Mouse (Mus musculus) heart, adult 2 months (tissue): Measurements from ENCODE around the gene H2-Ob.

Experiments used
- CTCF ChIP-seq: fragments of 200-600 bp; IDR thresholded peaks from 2 replicates; pipeline ENCODE4 v1.8.1; 2022; ENCODE audit warnings: antibody characterized with exemption, mild to moderate bottlenecking, moderate library complexity
- EP300 ChIP-seq: fragments of 200-500 bp; IDR thresholded peaks from 2 replicates; pipeline ENCODE4 v1.6.1; 2011; ENCODE audit warnings: low read depth, low read length, control low read depth; ENCODE audit not compliant: insufficient read depth
- POLR2A ChIP-seq: fragments of 200-500 bp; IDR thresholded peaks from 2 replicates; pipeline ENCODE4 v1.6.1; 2011; ENCODE audit warnings: mild to moderate bottlenecking, low read depth, low read length, control low read depth; ENCODE audit not compliant: insufficient read depth

DNA sequence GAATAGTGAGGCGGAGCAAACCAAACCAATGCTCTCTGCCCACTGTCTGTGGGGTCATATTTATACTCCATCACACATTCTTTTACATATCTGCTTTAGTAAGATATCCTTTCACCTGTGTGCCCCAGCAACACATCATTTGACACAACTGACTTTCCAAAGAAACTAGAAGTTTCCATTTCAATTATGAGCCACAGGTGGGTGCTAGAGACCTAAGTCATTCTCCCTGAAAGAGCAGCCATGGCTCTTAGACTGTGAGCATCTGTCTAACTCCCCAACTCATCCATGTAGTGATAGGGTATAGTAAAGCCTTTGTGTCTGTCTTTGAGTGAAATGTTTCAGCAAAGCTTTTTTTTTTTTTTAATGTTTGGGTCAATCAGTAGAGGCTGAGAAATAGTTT, 33.4 kb downstream of the H2-Ob start:
- TF ChIP-seq CTCF (0 out of 2 replicates have a peak, but pooled peaks have one; percentile 5), POLR2A (no peak), EP300 (no peak)
